Mouse (Mus musculus): ENCODE measurements at regions not wholly inside any gene's neighbourhood (a gene's known extent, or its start where the extent isn't known, plus 50 kb on each side); places are given as distances from the start of the nearest gene placed in this dataset.
A peak's percentile ranks its signal among the peaks of the same experiment; 100 is the strongest.
"Not testable (repeated sequence)": the region's sequence is repeated elsewhere in the genome, so short reads cannot be mapped to it uniquely, and the experiment has no call there.

- intact Hi-C loops (cut with DNase I): no loop called here
- DNase-seq: no peak
Measured at GRCm38 (mm10) chr2:123655551-123655950, 434.2 kb upstream of the Sema6d start.

DNA sequence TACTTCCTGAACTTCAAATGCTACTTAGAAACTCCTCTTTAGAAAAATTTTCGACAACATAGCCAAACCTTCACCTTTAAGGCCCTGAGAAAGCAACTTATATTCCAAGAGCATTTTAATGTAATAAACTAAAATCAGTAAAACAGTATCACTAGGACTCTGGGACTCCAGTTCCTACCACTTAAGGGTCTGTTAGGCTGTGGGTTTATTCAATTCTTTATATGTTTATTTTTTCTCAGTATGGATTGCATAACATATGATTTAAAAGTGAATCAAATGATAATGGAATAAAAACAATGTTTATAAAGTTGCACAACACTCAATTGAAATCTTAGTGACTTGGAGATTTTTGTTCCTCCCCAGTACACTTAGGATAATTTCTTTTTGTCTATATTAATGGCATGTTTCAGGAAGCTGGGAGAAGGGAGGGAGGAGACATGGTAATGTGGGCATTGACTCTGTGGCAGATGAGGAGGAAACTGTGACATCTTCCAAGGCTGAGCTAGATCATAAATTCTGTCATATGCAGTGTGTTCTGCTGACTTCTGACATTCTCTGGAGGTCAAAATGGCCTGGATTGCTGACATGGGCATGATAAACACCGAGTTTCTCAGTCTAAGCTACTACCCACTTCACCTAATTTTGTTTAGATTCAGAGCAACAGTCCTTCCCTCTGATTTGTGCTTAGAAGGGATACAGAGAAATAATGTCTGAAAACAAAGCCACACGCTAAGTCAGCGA, 401.3 kb upstream of the Sema6d start:
- DNase-seq: no peak
- intact Hi-C loops (cut with DNase I): no loop called here

- intact Hi-C loops (cut with DNase I): no loop called here
- no peak for DNase-seq
Measured at GRCm38 (mm10) chr2:123689801-123690200, 400.0 kb upstream of the Sema6d start.

DNA sequence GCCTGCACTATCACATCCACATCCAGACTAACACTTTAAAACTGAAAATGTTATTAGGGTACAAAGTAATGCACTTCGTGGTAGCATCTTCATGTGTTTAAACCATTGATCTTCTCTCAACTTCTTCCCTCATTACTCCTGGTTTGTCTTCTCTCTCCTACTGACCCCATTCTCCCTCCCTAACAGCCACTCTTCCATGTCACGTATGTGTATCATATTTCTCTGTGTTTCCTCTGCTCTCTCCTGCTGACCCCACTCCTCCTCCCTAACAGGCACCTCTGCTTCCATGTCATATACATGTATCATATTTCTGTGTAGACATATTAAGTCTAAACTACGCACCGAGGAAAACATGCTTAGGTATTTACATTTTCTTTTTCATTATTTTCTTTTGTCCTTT, 350.1 kb upstream of the Sema6d start:
- intact Hi-C loops (cut with DNase I): no loop called here
- DNase-seq: no peak

- intact Hi-C loops (cut with DNase I): no loop called here
- DNase-seq: no peak
Measured at GRCm38 (mm10) chr2:123740541-123740940, 349.2 kb upstream of the Sema6d start.

- intact Hi-C loops (cut with DNase I): no loop called here
- no peak for DNase-seq
Measured at GRCm38 (mm10) chr2:123754220-123754619, 335.5 kb upstream of the Sema6d start.

- intact Hi-C loops (cut with DNase I); DNase-seq: not testable (repeated sequence)
Measured at GRCm38 (mm10) chr2:123754656-123755499, 334.9 kb upstream of the Sema6d start.

GRCm38 (mm10) chr2:123799226-123799786, 290.5 kb upstream of the Sema6d start:
- peak; percentile 25 for DNase-seq
- intact Hi-C loops (cut with DNase I): no loop called here

GRCm38 (mm10) chr2:123805646-123806045, 284.1 kb upstream of the Sema6d start:
- intact Hi-C loops (cut with DNase I): no loop called here
- peak; percentile 30 for DNase-seq

DNA sequence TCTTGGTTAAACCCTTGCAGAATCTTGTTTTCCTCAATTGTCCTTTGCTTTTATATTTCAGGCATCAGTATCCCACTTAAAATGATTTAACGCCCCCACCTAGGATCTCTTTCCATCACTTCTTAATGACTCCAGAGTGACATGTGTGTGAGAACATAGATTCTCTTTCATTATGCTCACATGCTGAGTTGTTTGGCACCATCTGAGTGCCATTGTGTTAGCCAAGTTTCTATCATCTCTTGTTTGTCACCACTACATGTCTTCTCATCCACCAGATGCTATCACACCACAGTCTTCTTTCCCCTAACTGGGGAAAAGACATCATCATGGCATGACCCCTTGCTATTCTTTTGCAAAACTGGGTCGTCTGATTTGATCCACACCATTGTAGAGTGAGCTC, 283.4 kb upstream of the Sema6d start:
- peak; percentile 39 for DNase-seq
- intact Hi-C loops (cut with DNase I): no loop called here

DNA sequence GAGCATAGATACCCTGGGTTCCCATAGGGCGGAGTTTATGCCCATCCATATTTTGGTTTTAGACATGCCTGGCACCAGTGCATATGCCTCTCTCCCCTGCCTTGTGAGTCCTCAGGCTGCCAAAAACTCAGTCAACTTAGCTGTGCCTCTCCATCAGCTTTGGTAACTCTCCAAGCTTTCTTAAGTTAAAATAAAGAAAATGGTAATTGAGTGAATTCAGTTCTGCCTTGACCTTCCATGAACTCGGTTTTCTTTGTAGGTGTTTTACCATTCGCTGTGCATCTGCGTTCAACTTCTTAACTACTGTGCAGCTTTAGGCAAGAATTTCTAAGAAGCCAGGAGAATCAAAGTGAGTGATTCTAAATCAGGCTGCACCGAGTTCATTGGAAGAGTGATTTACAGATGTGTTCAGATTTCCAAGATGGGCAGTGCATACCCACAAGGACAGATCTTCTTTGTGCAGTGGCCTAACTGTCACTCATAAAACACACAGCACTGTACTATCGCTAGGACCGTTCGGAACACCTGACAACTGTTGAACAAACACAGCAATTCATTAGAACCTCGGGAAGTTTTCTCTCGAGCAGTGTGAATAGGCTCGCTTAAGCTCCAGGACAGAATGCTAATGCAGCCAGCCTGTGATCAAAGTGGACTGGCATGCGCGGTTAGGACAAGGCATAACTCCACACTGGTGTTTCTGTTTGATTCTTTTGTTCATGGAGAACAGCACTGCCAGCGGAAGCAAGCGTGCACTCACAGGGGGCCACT, 276.4 kb upstream of the Sema6d start:
- intact Hi-C loops (cut with DNase I): no loop called here
- DNase-seq: peak; percentile 40

GRCm38 (mm10) chr2:123813950-123814337, 275.8 kb upstream of the Sema6d start:
- intact Hi-C loops (cut with DNase I): no loop called here
- DNase-seq: peak; percentile 9

- DNase-seq: peak; percentile 11
- intact Hi-C loops (cut with DNase I): no loop called here
Measured at GRCm38 (mm10) chr2:123816627-123817026, 273.1 kb upstream of the Sema6d start.

- DNase-seq: no peak
- intact Hi-C loops (cut with DNase I): no loop called here
Measured at GRCm38 (mm10) chr2:123833540-123834136, 256.1 kb upstream of the Sema6d start.
